Mouse (Mus musculus): ENCODE measurements at regions not wholly inside any gene's neighbourhood (a gene's known extent, or its start where the extent isn't known, plus 50 kb on each side); places are given as distances from the start of the nearest gene placed in this dataset.

GRCm38 (mm10) chr9:32815473-32815872 lies 179.5 kb downstream of the Ets1 start:
- no peak for DNase-seq (ENCODE audit: low spot score)

- peak; percentile 73 for DNase-seq (ENCODE audit: low spot score)
These were observed 180.8 kb downstream of the Ets1 start for GRCm38 (mm10) chr9:32816649-32817425.

GRCm38 (mm10) chr9:32817442-32818358 lies 181.7 kb downstream of the Ets1 start:
- DNase-seq (ENCODE audit: low spot score), result no peak

- DNase-seq (ENCODE audit: low spot score), result no peak
These were observed 187.6 kb downstream of the Ets1 start for GRCm38 (mm10) chr9:32823439-32824133.

GRCm38 (mm10) chr9:32824134-32824531 lies 188.1 kb downstream of the Ets1 start:
- no peak for DNase-seq (ENCODE audit: low spot score)

- DNase-seq (ENCODE audit: low spot score), result no peak
These were observed 194.4 kb downstream of the Ets1 start for GRCm38 (mm10) chr9:32830268-32830891.

- DNase-seq (ENCODE audit: low spot score), result peak; percentile 19
These were observed 197.4 kb downstream of the Ets1 start for GRCm38 (mm10) chr9:32833373-32833772.

GRCm38 (mm10) chr9:32834751-32835625 lies 199.0 kb downstream of the Ets1 start:
- peak; percentile 35 for DNase-seq (ENCODE audit: low spot score)

GRCm38 (mm10) chr9:32835626-32835971 lies 199.6 kb downstream of the Ets1 start:
- peak; percentile 61 for DNase-seq (ENCODE audit: low spot score)

- DNase-seq (ENCODE audit: low spot score), result no peak
These were observed 200.3 kb downstream of the Ets1 start for GRCm38 (mm10) chr9:32836371-32836770.

- DNase-seq (ENCODE audit: low spot score), result no peak
These were observed 211.3 kb downstream of the Ets1 start for GRCm38 (mm10) chr9:32847361-32847760.

GRCm38 (mm10) chr9:32852282-32852681 lies 216.3 kb downstream of the Ets1 start:
- no peak for DNase-seq (ENCODE audit: low spot score)

GRCm38 (mm10) chr9:32863286-32863685 lies 227.3 kb downstream of the Ets1 start:
- DNase-seq (ENCODE audit: low spot score), result no peak

GRCm38 (mm10) chr9:32868936-32869335 lies 232.9 kb downstream of the Ets1 start:
- DNase-seq (ENCODE audit: low spot score), result no peak

GRCm38 (mm10) chr9:32874306-32874875 lies 238.4 kb downstream of the Ets1 start:
- DNase-seq (ENCODE audit: low spot score), result no peak

- no peak for DNase-seq (ENCODE audit: low spot score)
These were observed 247.0 kb downstream of the Ets1 start for GRCm38 (mm10) chr9:32882819-32883587.

- peak; percentile 78 for DNase-seq (ENCODE audit: low spot score)
These were observed 250.1 kb downstream of the Ets1 start for GRCm38 (mm10) chr9:32886008-32886650.

- no peak for DNase-seq (ENCODE audit: low spot score)
These were observed 263.8 kb downstream of the Ets1 start for GRCm38 (mm10) chr9:32899801-32900200.

GRCm38 (mm10) chr9:32901287-32901686 lies 265.3 kb downstream of the Ets1 start:
- DNase-seq (ENCODE audit: low spot score), result peak; percentile 81

Measured in heart, adult 8-10 months (tissue).